Mouse (Mus musculus) testis, postnatal 14 days (tissue): ENCODE measurements around the gene Pgf.

Experiments used
- DNase-seq: peaks from one replicate; pipeline ENCODE4 v3.0.0; 2021; ENCODE audit warnings: low spot score

Pgf gene

DNA sequence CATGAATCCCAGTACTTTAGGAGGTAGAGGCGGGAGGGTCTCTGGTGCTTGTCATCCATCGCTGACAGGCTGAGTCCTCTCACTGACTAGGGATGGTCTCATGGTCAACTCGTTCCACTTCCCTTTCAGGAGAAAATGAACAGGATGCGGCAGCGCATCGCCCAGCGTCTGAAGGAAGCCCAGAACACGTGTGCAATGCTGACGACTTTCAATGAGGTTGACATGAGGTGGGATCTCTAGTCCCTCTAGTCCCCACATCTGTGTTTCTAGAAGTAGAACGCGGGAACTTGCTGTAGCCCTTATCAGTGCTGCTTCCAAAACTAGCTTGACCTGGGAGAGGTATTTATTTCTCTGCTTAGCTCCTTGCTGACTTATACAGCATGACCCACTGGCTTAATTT, 53.9 kb downstream of the Pgf start:
- DNase-seq = no peak

DNA sequence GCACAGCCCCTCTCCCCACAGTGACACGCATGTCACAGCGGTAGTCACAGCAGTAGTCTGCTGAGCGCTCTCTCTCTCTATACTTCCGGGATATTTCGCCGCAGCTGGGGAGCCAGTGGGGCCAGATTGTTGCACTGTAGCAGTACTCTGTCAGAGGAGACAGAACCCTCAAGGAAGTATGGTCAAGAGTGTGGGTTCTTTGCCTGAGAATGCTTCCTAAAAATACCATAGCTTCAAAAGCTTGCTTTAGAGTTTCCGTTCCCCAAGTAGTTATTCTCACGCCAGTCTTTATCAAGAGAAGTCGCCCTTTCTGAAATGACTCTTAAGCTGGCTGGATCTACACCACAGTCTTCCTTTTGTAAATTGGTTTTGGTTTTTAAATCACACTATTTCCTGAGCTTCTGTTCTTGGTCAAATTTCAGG, 54.5 kb downstream of the Pgf start:
- DNase-seq = no peak

DNA sequence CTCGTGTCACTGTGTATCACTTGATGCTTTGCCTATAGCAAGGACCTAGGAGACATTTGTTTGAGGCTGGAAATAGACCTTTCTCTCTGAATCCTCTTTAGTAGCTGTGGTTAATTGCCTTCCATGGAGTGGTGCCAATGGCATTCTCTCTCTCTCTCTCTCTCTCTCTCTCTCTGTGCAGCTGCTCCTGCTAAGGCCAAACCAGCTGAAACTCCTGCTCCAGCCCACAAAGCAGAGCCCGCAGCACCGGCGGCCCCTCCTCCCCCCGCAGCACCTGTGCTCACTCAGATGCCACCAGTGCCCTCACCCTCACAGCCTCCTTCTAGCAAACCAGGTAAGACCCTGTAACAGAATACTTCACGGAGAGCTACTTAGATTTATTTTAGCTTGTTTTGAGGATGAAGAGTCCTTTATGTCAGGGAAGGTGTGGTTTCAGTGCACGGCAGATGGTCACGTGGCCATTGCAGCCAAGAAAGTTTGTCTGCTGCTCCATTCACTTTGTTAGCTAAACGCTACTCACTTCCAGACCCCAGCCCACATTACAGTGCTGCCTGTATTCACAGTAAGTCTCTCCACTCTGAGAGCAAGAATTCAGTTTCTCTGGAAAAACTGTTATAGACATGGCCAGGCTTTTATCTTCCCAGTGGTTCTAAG, 55.7 kb downstream of the Pgf start:
- DNase-seq = no peak
